Mouse (Mus musculus) limb, embryonic 11.5 days (tissue): ENCODE measurements at regions not wholly inside any gene's neighbourhood (a gene's known extent, or its start where the extent isn't known, plus 50 kb on each side); places are given as distances from the start of the nearest gene placed in this dataset.
A peak's percentile ranks its signal among the peaks of the same experiment; 100 is the strongest.

ENCODE experiments used
- ATAC-seq: fragments of 200-750 bp; cut with Nextera tagmentation; 2 replicates; pipeline ENCODE4 v1.8.0; 2017; ENCODE audit warnings: low read depth; ENCODE audit not compliant: insufficient number of reproducible peaks, low FRiP score, low TSS enrichment
- DNase-seq: peaks from one replicate; pipeline ENCODE4 v3.0.0-alpha.2; 2015; ENCODE audit warnings: low spot score
- H3K27ac ChIP-seq: fragments of 300-500 bp; sonication (generic); replicated peaks from 2 replicates; pipeline ENCODE4 v1.5.1; 2014; ENCODE audit warnings: low read depth, mild to moderate bottlenecking, low read length
- H3K27me3 ChIP-seq: fragments of 300-500 bp; sonication (generic); 2 replicates; pipeline ENCODE4 v1.6.1; 2014; ENCODE audit warnings: mild to moderate bottlenecking, low read length, mixed read lengths; ENCODE audit not compliant: control insufficient read depth, insufficient read depth
- H3K36me3 ChIP-seq: fragments of 300-500 bp; sonication (generic); 2 replicates; pipeline ENCODE4 v1.6.1; 2014; ENCODE audit warnings: mild to moderate bottlenecking, low read length, moderate library complexity, mixed read lengths; ENCODE audit not compliant: control insufficient read depth, insufficient read depth
- H3K4me1 ChIP-seq: fragments of 300-500 bp; sonication (generic); 2 replicates; pipeline ENCODE4 v1.6.1; 2014; ENCODE audit warnings: low read length, mixed read lengths; ENCODE audit not compliant: control insufficient read depth, insufficient read depth
- H3K4me2 ChIP-seq: fragments of 300-500 bp; sonication (generic); 2 replicates; pipeline ENCODE4 v1.6.1; 2014; ENCODE audit warnings: low read depth, mild to moderate bottlenecking, moderate library complexity; ENCODE audit not compliant: severe bottlenecking
- H3K4me3 ChIP-seq: fragments of 300-500 bp; sonication (generic); 2 replicates; pipeline ENCODE4 v1.5.1; 2014; ENCODE audit warnings: low read depth, low read length
- H3K9ac ChIP-seq: fragments of 300-500 bp; sonication (generic); 2 replicates; pipeline ENCODE4 v1.6.1; 2014; ENCODE audit warnings: mild to moderate bottlenecking, low read length
- H3K9me3 ChIP-seq: fragments of 300-500 bp; sonication (generic); 2 replicates; pipeline ENCODE4 v1.6.1; 2016; ENCODE audit warnings: low read length; ENCODE audit not compliant: control insufficient read depth
- WGBS: fragments of 180-500 bp; shearing (Covaris S2); extraction: QIAGEN DNeasy Blood & Tissue Kit; methylation state at CpG from one replicate; pipeline ENCODE4 v1.1.7; 2014; 5-methylcytosine and 5-hydroxymethylcytosine counted together

GRCm38 (mm10) chr13:45301191-45301905 lies 88.2 kb upstream of the Mylip start:
- no peak for ATAC-seq
- WGBS, result 82% methylated on average over 10 of the region's 10 CpGs
- H3K4me2 ChIP-seq, result no peak overlapping the region

GRCm38 (mm10) chr13:45302796-45303195 lies 86.7 kb upstream of the Mylip start:
- no peak overlapping the region for H3K4me3 ChIP-seq
- H3K4me2 ChIP-seq, result no peak overlapping the region
- WGBS, result 69% methylated on average over 6 of the region's 6 CpGs
- ATAC-seq, result no peak
- no peaks in the 10 kb centered on the region for H3K27me3 ChIP-seq
- no peak for DNase-seq
- H3K36me3 ChIP-seq, result no peaks in the 10 kb centered on the region
- no peaks in the 10 kb centered on the region for H3K4me1 ChIP-seq
- H3K27ac ChIP-seq, result no peak overlapping the region
- H3K9ac ChIP-seq, result no peak overlapping the region
- H3K9me3 ChIP-seq, result no peaks in the 10 kb centered on the region

More at GRCm38 (mm10) chr13:45301191-45301905, 88.2 kb upstream of the Mylip start:
- Histone ChIP-seq H3K36me3 (no peaks in the 10 kb centered on the region), H3K4me3 (no peak overlapping the region), H3K27me3 (no peaks in the 10 kb centered on the region), H3K9me3 (no peaks in the 10 kb centered on the region), H3K9ac (no peak overlapping the region), H3K27ac (no peak overlapping the region), H3K4me1 (no peaks in the 10 kb centered on the region)
- DNase-seq, result no peak

GRCm38 (mm10) chr13:45306177-45306576 lies 83.4 kb upstream of the Mylip start:
- Histone ChIP-seq H3K9ac (no peak overlapping the region), H3K9me3 (no peaks in the 10 kb centered on the region), H3K4me3 (no peak overlapping the region), H3K4me2 (no peak overlapping the region), H3K4me1 (no peaks in the 10 kb centered on the region), H3K27me3 (no peaks in the 10 kb centered on the region), H3K36me3 (no peaks in the 10 kb centered on the region), H3K27ac (no peak overlapping the region)
- no peak; the same call in 1 of the 2 replicates for ATAC-seq
- peak; percentile 32 for DNase-seq
- WGBS, result 67% methylated on average over 5 of the region's 5 CpGs

- Histone ChIP-seq H3K27ac (no peak overlapping the region), H3K4me2 (no peak overlapping the region), H3K36me3 (no peaks in the 10 kb centered on the region), H3K4me3 (no peak overlapping the region), H3K27me3 (no peaks in the 10 kb centered on the region), H3K9me3 (no peaks in the 10 kb centered on the region), H3K9ac (no peak overlapping the region), H3K4me1 (no peaks in the 10 kb centered on the region)
- ATAC-seq (no peak), DNase-seq (no peak)
- 93% methylated on average over 3 of the region's 3 CpGs for WGBS
Measured at GRCm38 (mm10) chr13:45307226-45307625, 82.3 kb upstream of the Mylip start.

- 0 out of 2 replicates have a peak, but pooled peaks cover 2% of the 10 kb centered on the region for H3K4me1 ChIP-seq
- WGBS, result 91% methylated on average over 6 of the region's 6 CpGs
- H3K4me3 ChIP-seq, result no peak overlapping the region
- H3K36me3 ChIP-seq, result no peaks in the 10 kb centered on the region
- H3K9me3 ChIP-seq, result no peaks in the 10 kb centered on the region
- ATAC-seq (no peak), DNase-seq (no peak)
- no peaks in the 10 kb centered on the region for H3K27me3 ChIP-seq
- H3K27ac ChIP-seq, result no peak overlapping the region
- H3K9ac ChIP-seq, result no peak overlapping the region
- H3K4me2 ChIP-seq, result no peak overlapping the region
Measured at GRCm38 (mm10) chr13:45319646-45320045, 69.9 kb upstream of the Mylip start.

GRCm38 (mm10) chr13:45325736-45326293 lies 63.7 kb upstream of the Mylip start:
- H3K9me3 ChIP-seq, result no peaks in the 10 kb centered on the region
- 0 out of 2 replicates have a peak, but pooled peaks cover 2% of the 10 kb centered on the region for H3K4me1 ChIP-seq
- H3K4me2 ChIP-seq, result no peak overlapping the region
- 66% methylated on average over 7 of the region's 7 CpGs for WGBS
- no peaks in the 10 kb centered on the region for H3K27me3 ChIP-seq
- H3K27ac ChIP-seq, result no peak overlapping the region
- H3K9ac ChIP-seq, result no peak overlapping the region
- H3K4me3 ChIP-seq, result no peak overlapping the region
- no peaks in the 10 kb centered on the region for H3K36me3 ChIP-seq
- no peak for ATAC-seq
- DNase-seq, result no peak

- ATAC-seq, result no peak
- no peaks in the 10 kb centered on the region for H3K4me1 ChIP-seq
- H3K27me3 ChIP-seq, result no peaks in the 10 kb centered on the region
- H3K9ac ChIP-seq, result no peak overlapping the region
- H3K4me3 ChIP-seq, result no peak overlapping the region
- DNase-seq, result no peak
- no peak overlapping the region for H3K4me2 ChIP-seq
- WGBS, result 89% methylated on average over 6 of the region's 6 CpGs
- no peaks in the 10 kb centered on the region for H3K9me3 ChIP-seq
- no peaks in the 10 kb centered on the region for H3K36me3 ChIP-seq
- no peak overlapping the region for H3K27ac ChIP-seq
Measured at GRCm38 (mm10) chr13:45326751-45327150, 62.8 kb upstream of the Mylip start.

GRCm38 (mm10) chr13:45330561-45330960 lies 59.0 kb upstream of the Mylip start:
- Histone ChIP-seq H3K4me1 (no peaks in the 10 kb centered on the region), H3K4me2 (no peak overlapping the region), H3K27ac (no peak overlapping the region), H3K27me3 (no peaks in the 10 kb centered on the region), H3K4me3 (no peak overlapping the region), H3K9me3 (no peaks in the 10 kb centered on the region), H3K36me3 (no peaks in the 10 kb centered on the region), H3K9ac (no peak overlapping the region)
- 61% methylated on average over 8 of the region's 8 CpGs for WGBS
- DNase-seq (no peak), ATAC-seq (no peak)
